Mouse (Mus musculus) neutrophil, adult 5-6 weeks (primary cell): ENCODE measurements at regions not wholly inside any gene's neighbourhood (a gene's known extent, or its start where the extent isn't known, plus 50 kb on each side); places are given as distances from the start of the nearest gene placed in this dataset.
A peak's percentile ranks its signal among the peaks of the same experiment; 100 is the strongest.

Experiments used
- ATAC-seq: fragments of 151-379, 151-347 bp; 2 replicates; pipeline ENCODE4 v1.8.0; 2017; ENCODE audit warnings: mild to moderate bottlenecking, moderate TSS enrichment; ENCODE audit not compliant: insufficient number of reproducible peaks, poor library complexity, low FRiP score, severe bottlenecking; ENCODE audit errors: extremely low read depth

- peak; percentile 81 for ATAC-seq
Observed at GRCm38 (mm10) chr12:8844748-8845147, 73.6 kb downstream of the Sdc1 start.

GRCm38 (mm10) chr12:8845443-8845842 lies 74.3 kb downstream of the Sdc1 start:
- ATAC-seq, result no peak

DNA sequence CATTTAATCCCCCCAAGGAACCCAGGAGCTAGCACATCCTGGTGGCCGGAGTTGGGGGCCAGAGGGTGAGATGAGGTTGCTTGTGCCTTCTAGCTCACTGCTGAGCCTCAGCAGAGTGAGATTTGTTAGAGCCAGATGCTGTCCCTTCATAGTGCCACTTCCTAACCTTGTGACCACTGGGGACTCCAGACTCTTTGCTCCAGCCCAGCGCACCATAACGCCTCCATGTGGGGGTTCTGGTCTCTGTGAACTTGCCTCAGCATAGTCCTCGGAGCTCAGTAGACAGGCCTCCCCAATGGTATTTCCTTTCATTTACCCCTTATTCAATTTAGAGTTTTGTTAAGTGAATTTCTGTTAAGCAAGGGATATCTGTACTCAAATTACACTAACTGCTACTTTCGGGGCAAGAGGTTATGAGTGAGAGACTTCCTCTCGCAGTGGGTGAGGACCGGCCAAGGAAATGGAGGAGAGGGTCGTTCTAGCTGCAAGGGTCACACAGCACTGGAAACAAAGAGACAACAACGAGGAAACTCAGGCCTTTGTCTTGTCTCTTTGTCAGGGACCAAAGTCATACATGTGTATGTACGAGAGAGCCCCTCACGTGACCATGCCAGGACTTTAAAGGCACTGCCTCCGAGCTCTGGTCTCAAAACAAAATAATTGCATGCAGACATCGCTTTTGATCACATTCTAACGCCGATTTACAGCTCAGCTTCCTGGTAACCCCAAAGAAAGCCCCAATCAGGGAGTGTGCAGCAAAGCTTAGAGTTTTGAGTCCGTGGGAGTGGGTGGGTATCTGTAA lies 74.8 kb upstream of the Laptm4a start:
- no peak for ATAC-seq

- no peak for ATAC-seq
Observed at GRCm38 (mm10) chr12:8847227-8847857, 74.1 kb upstream of the Laptm4a start.

GRCm38 (mm10) chr12:8847858-8848383 lies 73.5 kb upstream of the Laptm4a start:
- ATAC-seq, result no peak

DNA sequence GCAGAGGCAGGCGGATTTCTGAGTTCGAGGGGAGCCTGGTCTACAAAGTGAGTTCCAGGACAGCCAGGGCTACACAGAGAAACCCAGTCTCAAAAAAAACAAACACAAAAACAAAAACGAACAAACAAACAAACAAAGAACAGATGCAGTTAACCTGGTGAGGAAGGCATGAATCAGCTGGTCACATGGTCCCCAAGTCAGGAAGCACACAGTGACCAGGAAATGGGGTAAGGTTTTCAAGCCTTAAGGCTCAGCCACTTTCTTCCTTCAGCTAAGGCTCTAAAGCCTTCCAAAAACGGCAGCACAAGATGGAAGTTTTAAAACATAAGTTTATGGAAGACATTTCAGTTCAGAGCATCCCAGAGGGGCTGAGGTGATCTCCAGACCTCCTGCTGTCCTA lies 67.6 kb upstream of the Laptm4a start:
- ATAC-seq, result no peak

- no peak for ATAC-seq
Observed at GRCm38 (mm10) chr12:8854401-8854800, 67.1 kb upstream of the Laptm4a start.

DNA sequence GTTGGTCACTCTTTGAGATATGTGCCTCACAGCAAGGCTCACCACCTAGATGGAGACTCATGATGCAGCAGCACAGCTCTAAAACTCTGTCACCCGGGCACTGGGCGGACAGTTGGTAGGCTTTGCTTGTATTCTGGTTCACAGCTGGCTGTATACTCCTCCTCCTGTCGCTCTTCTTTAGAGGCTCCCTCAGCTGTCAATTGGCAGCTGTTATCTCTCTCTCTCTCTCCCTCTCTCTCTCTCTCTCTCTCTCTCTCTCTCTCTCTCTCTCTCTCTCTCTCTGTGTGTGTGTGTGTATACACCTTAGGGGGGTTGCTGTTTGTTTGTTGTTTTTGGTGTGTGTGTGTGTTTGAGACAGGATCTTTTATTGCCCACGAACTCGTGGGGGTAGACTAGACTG lies 66.3 kb upstream of the Laptm4a start:
- no peak for ATAC-seq

DNA sequence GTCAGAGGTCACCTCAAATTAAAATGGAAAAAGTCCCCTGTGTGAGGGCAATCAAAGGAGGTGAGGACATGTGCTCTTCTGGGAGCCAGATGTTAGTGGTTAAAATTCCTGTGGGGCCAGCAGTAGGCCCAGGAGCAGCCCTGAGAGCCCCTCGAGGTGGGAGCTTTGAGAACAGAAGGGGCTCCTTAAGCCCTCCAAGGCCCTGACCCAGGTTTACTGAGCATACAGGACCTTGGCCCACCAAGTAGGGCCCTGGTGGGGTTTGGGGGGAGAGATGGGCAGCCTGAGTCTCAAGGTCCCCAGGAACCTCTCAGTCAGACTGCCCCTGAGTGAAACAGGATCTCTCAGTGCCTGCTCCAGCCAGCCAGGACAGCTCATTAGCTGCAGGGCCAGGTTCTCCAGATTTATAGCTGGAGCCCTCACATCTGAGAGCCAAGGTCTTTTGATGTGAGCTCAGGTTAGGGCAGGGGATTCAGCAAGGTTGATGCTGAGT lies 65.4 kb upstream of the Laptm4a start:
- ATAC-seq, result no peak

DNA sequence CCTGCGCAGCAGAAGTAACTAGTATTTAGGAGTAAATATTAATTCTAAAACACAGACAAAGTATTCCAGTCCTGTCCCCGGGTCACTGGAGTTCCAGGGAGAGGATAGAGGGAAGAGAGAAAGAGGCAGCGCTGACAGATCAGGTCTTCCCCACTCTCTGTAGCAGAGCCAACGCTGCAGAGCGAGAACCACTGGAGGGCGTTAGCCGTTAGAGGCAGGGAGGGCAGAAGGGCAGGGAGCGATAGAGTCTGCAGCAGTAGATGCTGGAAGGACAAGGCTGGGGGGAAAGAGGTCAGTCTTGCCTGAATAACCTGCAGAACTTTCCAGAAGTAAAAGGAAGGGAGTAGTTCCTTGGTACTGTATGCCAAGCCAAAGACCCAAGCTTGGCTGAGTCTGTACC lies 64.2 kb upstream of the Laptm4a start:
- ATAC-seq, result no peak

DNA sequence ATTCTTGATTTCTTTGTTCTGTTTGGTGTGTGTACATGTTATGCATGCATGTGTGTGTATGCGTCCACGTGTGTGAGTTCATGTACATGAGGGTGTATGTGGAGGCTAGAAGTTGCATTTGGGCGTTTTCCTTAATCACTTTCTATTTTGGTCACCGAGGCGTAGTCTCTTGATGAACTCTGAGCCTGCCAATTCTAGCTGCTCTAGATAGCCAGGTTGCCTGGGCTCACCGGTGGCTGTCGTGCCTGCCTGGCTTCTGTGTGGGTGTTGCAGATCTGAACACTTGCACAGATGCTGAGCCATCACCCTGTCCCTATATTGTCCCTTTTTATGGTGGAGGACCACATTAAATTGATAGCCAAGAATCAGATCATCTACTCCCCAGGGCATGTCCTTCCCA lies 62.7 kb upstream of the Laptm4a start:
- ATAC-seq, result no peak

- ATAC-seq, result no peak
Observed at GRCm38 (mm10) chr12:8859588-8859987, 61.9 kb upstream of the Laptm4a start.

DNA sequence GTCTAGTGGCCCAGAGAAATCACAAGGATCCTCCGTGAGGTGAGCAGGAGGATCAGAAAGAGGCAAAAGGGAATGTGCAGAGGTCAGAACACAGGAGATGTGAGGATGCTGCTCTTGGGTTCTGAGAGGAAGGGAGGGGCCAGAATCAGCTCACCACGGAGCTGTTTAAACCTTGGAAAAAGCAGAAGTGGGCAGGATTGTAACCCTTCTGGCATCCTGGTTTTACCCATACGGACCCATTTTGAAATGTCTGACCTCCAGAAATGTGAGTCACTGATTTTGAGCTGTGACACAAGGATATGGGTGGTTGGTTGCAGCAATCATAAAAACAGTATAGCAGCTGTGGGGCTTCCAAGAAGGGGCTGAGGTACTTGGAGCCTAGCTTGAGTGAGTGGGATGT lies 56.6 kb upstream of the Laptm4a start:
- ATAC-seq, result no peak

DNA sequence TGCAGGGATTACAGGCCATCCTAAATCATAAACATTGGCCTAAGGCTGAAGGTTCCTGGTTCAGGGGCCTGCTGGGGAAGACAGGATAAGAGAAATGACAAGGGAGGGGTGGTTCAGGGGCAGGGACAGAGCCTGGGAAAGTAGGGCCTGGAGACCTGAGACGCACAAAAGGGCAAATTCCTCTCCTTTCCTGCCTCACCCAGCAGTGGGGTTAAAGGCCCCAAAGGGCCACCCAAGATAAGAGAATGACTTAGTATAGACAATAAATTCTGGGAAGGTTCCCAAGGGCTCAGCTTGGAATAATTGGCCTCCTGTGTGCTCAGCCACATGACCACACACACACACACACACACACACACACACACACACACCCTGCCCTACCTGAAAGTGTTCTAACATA lies 56.2 kb upstream of the Laptm4a start:
- ATAC-seq, result no peak

DNA sequence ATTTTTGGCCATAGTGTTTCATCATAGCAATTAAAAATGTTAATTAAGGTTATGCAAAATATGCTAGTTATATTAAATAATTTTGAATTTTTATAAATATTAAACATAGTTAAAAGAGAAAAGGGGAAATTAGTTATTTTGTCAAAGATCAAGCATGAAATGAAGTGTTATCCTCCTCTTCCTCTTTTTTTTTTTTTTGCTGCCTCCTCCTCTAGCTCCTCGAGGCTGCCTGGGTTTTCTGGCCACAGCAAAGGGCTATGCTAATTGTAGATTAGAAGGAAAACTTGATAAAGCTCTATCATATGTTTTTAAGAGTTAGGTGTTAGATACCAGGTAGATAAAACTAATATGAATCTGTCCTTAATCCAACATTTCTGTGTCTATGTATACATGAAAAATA lies 54.4 kb upstream of the Laptm4a start:
- ATAC-seq, result no peak

DNA sequence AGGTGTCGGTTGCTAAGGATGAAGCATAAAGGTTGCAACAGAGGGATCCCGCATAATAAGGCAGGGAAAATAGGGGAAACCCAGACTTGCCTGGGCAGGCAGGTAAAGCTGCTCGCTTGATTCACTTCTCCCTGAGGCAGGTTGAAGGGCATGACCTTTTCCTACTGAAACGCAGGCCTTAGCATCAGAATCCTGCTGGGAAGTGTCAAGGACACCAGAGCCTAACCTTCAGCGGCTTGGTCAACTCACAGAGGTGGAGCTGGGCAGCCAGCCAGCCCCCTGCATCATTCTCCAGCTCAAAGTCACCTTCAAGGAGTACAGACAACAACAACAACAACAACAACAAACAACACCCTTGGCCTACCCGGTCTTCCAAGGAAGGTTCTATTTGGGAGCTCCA lies 52.8 kb upstream of the Laptm4a start:
- no peak for ATAC-seq

DNA sequence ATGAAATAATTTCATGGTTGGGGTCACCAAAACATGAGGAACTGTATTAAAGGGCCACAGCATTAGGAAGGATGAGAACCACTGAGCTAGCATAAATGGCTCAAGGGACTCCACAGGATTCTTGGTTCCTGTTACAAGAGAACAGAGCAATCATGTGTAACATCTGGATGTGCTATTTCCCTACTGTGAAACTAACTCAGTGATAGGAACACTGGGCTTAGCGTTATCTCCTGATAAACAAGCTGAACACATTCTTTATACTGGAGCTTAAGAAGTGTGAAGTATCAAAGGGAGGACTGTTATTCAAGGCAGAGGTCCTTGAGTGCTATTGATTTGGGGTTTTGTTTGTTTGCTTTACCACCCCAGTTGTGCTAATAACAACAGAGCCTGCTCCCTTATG lies 52.3 kb upstream of the Laptm4a start:
- ATAC-seq, result no peak
